Mouse (Mus musculus) liver, postnatal 0 days (tissue): ENCODE measurements around the gene Rims4.

Experiments
- CTCF ChIP-seq: sonication (generic); IDR thresholded peaks from 2 replicates; pipeline ENCODE4 v1.5.1; 2016; ENCODE audit warnings: antibody characterized with exemption, low read depth
- EP300 ChIP-seq: IDR thresholded peaks from 2 replicates; pipeline ENCODE4 v1.6.1; 2016; ENCODE audit warnings: antibody characterized with exemption, low read depth, mild to moderate bottlenecking

DNA sequence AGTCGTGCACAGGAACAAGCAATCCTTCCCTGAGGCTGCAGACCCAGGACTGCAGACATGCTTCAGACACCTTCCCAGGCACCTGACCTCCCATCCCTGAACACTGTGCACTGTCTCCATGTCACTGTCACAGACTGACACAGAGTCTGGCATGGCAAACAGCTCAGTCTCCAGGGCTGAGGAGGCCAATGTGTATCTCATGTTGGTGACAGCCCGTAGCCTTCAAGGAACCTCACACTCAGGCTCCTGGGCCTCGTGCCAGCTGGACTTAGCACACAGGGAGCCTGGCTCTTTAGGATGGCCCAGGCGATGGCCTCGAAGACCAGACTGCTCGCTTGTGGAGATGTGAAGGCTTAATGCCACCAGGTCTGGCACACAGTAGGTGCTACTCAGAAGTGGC lies 37.6 kb downstream of the Rims4 start:
- TF ChIP-seq CTCF (no peak), EP300 (no peak)
